Mouse (Mus musculus): ENCODE data around the gene Olfr750. TPM values are rescaled to one million over a fixed set of nuclear protein-coding genes. Genes with fewer than 3 reads are reported as not detected.

Olfr750 gene
- polyA plus RNA-seq, 1 experiment from 2014 or later: not detected

GRCm38 (mm10) chr14:51089674-51090076, 15.4 kb upstream of the Olfr750 start:
- no peaks in the 10 kb centered on the region for H3K9me3 ChIP-seq (replicated peaks; ENCODE audit: control insufficient read depth, low read length)
- H3K4me1 ChIP-seq (ENCODE audit: control insufficient read depth, insufficient read depth, low read length): peaks cover 13% of the 10 kb centered on the region; the same call in 1 of the 2 replicates
- H3K4me2 ChIP-seq (ENCODE audit: low read depth, low read length): peak overlapping the region; percentile 74
- WGBS: under 1% methylated on average over 15 of the region's 15 CpGs
- H3K36me3 ChIP-seq (ENCODE audit: control insufficient read depth, insufficient read depth, low read length): no peaks in the 10 kb centered on the region
- no peaks in the 10 kb centered on the region for H3K27me3 ChIP-seq (ENCODE audit: control insufficient read depth, insufficient read depth, low read length)
- H3K9ac ChIP-seq (ENCODE audit: low read length): peak overlapping the region; percentile 81
- peak overlapping the region; percentile 61 for H3K4me3 ChIP-seq (replicated peaks; ENCODE audit: low read length)
- ATAC-seq (ENCODE audit: insufficient read depth, low FRiP score): no peak
- peak overlapping the region; percentile 93 for H3K27ac ChIP-seq (ENCODE audit: low read length)

GRCm38 (mm10) chr14:51088970-51089673, 14.9 kb upstream of the Olfr750 start:
- H3K9me3 ChIP-seq (replicated peaks; ENCODE audit: control insufficient read depth, low read length): no peaks in the 10 kb centered on the region
- ATAC-seq (ENCODE audit: insufficient read depth, low FRiP score): peak; percentile 92
- no peaks in the 10 kb centered on the region for H3K36me3 ChIP-seq (ENCODE audit: control insufficient read depth, insufficient read depth, low read length)
- peak overlapping the region; percentile 93 for H3K27ac ChIP-seq (ENCODE audit: low read length)
- peak overlapping the region; percentile 81 for H3K9ac ChIP-seq (ENCODE audit: low read length)
- WGBS: under 1% methylated on average over 34 of the region's 34 CpGs
- H3K4me3 ChIP-seq (replicated peaks; ENCODE audit: low read length): peak overlapping the region; percentile 61
- H3K27me3 ChIP-seq (ENCODE audit: control insufficient read depth, insufficient read depth, low read length): no peaks in the 10 kb centered on the region
- H3K4me1 ChIP-seq (ENCODE audit: control insufficient read depth, insufficient read depth, low read length): peaks cover 13% of the 10 kb centered on the region; the same call in 1 of the 2 replicates
- peak overlapping the region; percentile 74 for H3K4me2 ChIP-seq (ENCODE audit: low read depth, low read length)

DNA sequence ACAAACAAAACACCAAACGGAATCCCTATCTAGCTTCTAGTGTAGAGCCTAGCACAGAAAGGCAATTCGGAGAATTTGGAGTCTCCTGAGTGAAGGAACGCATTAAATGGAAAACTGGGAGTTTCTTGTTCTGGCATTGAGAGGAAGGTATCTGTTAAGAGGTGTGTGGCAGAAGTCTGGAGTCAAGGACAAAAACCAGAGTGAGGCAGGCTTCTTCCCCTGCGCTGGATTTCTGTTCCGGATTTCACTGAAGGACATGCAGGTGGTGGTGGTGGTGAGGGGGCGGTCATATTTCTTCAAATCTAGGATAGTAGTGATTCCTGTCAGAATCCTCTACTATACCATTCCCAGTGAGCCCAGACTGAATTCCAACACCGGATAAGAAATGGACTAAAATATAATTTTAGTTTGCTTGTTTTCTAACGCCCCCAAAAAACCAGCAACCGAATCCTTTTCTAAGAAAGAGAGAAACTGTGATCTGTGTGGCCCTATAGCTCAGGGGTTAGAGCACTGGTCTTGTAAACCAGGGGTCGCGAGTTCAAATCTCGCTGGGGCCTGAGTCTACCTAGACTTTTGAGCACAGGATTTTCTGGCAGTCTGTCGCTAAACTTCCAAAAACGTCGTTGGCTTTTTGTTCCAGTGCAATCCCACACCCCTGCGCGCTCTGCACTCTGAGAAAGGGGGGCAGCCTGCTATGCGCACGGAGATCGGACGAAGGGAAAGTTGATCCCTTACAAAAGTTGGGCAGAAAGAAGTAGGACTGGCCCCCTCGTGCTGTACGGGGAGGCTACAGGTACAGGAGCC, 14.1 kb upstream of the Olfr750 start:
- Histone ChIP-seq H3K4me2 (ENCODE audit: low read depth, low read length) (peak overlapping the region; percentile 74), H3K27ac (ENCODE audit: low read length) (peak overlapping the region; percentile 93), H3K4me3 (replicated peaks; ENCODE audit: low read length) (peak overlapping the region; percentile 61), H3K9ac (ENCODE audit: low read length) (peak overlapping the region; percentile 69), H3K4me1 (ENCODE audit: control insufficient read depth, insufficient read depth, low read length) (peaks cover 13% of the 10 kb centered on the region; the same call in 1 of the 2 replicates), H3K9me3 (replicated peaks; ENCODE audit: control insufficient read depth, low read length) (no peaks in the 10 kb centered on the region), H3K36me3 (ENCODE audit: control insufficient read depth, insufficient read depth, low read length) (no peaks in the 10 kb centered on the region), H3K27me3 (ENCODE audit: control insufficient read depth, insufficient read depth, low read length) (no peaks in the 10 kb centered on the region)
- WGBS: 1% methylated on average over 23 of the region's 23 CpGs
- peak; percentile 22; the same call in 1 of the 2 replicates for ATAC-seq (ENCODE audit: insufficient read depth, low FRiP score)

DNA sequence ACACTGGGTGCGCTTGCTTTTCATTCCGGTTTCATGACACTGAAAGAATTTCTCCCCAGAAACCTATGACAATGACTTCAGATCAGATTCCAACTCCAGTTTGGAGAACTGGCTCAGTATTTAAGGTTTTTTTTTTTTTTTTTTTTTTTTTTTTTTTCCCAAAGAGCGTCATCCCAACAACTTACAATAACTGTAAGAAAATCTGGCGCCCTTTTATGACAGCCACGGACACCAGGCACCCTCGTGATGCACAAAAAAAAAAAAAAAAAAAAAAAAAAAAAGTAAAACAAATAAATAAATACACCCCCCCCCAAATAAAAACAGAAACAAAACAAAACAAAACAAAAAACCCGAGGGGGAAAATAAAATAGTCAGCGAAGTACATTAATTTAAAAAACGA, 13.5 kb upstream of the Olfr750 start:
- H3K36me3 ChIP-seq (ENCODE audit: control insufficient read depth, insufficient read depth, low read length): no peaks in the 10 kb centered on the region
- peaks cover 12% of the 10 kb centered on the region; the same call in 1 of the 2 replicates for H3K4me1 ChIP-seq (ENCODE audit: control insufficient read depth, insufficient read depth, low read length)
- peak overlapping the region; percentile 61 for H3K4me3 ChIP-seq (replicated peaks; ENCODE audit: low read length)
- no peaks in the 10 kb centered on the region for H3K27me3 ChIP-seq (ENCODE audit: control insufficient read depth, insufficient read depth, low read length)
- peak overlapping the region; percentile 69 for H3K9ac ChIP-seq (ENCODE audit: low read length)
- WGBS: 13% methylated on average over 9 of the region's 9 CpGs
- no peak overlapping the region for H3K27ac ChIP-seq (ENCODE audit: low read length)
- ATAC-seq (ENCODE audit: insufficient read depth, low FRiP score): no peak
- H3K4me2 ChIP-seq (ENCODE audit: low read depth, low read length): peak overlapping the region; percentile 74
- H3K9me3 ChIP-seq (replicated peaks; ENCODE audit: control insufficient read depth, low read length): no peaks in the 10 kb centered on the region

GRCm38 (mm10) chr14:51085911-51086310, 11.7 kb upstream of the Olfr750 start:
- WGBS: 73% methylated on average over 4 of the region's 4 CpGs
- no peak for ATAC-seq (ENCODE audit: insufficient read depth, low FRiP score)
- Histone ChIP-seq H3K9ac (ENCODE audit: low read length) (no peak overlapping the region), H3K36me3 (ENCODE audit: control insufficient read depth, insufficient read depth, low read length) (no peaks in the 10 kb centered on the region), H3K27me3 (ENCODE audit: control insufficient read depth, insufficient read depth, low read length) (no peaks in the 10 kb centered on the region; the same call in 1 of the 2 replicates), H3K4me1 (ENCODE audit: control insufficient read depth, insufficient read depth, low read length) (peaks cover 9% of the 10 kb centered on the region), H3K4me3 (replicated peaks; ENCODE audit: low read length) (no peak overlapping the region), H3K27ac (ENCODE audit: low read length) (no peak overlapping the region), H3K4me2 (ENCODE audit: low read depth, low read length) (no peak overlapping the region), H3K9me3 (replicated peaks; ENCODE audit: control insufficient read depth, low read length) (no peaks in the 10 kb centered on the region)

DNA sequence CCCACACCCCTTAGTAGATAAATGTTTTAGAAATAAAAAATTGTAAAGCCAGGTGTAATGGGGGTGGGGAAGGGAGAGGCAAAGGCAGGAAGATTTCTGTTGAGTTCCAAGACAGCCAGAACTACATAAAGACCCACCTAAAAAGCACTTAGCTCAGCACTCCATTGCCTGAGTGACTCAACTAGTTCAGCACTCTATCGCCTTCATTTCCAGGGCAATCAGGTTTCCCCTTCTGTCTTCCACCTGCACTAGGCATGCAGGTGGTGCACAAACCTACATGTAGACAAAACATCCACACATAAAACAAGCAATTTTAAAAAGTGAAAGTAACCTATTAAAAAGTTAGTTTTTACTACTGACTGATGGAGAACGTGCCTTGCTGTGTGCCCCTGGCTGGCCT, 10.9 kb upstream of the Olfr750 start:
- Histone ChIP-seq H3K27me3 (ENCODE audit: control insufficient read depth, insufficient read depth, low read length) (no peaks in the 10 kb centered on the region; the same call in 1 of the 2 replicates), H3K4me1 (ENCODE audit: control insufficient read depth, insufficient read depth, low read length) (peaks cover 9% of the 10 kb centered on the region), H3K9me3 (replicated peaks; ENCODE audit: control insufficient read depth, low read length) (no peaks in the 10 kb centered on the region), H3K36me3 (ENCODE audit: control insufficient read depth, insufficient read depth, low read length) (no peaks in the 10 kb centered on the region), H3K9ac (ENCODE audit: low read length) (no peak overlapping the region), H3K27ac (ENCODE audit: low read length) (no peak overlapping the region), H3K4me2 (ENCODE audit: low read depth, low read length) (no peak overlapping the region), H3K4me3 (replicated peaks; ENCODE audit: low read length) (no peak overlapping the region)
- ATAC-seq (ENCODE audit: insufficient read depth, low FRiP score): no peak
- 75% methylated on average over 2 of the region's 2 CpGs for WGBS

GRCm38 (mm10) chr14:51083805-51084204, 9.6 kb upstream of the Olfr750 start:
- Histone ChIP-seq H3K9ac (ENCODE audit: low read length) (0 out of 2 replicates have a peak overlapping the region, but pooled peaks have one; percentile 14), H3K27me3 (ENCODE audit: control insufficient read depth, insufficient read depth, low read length) (no peaks in the 10 kb centered on the region; the same call in 1 of the 2 replicates), H3K4me3 (replicated peaks; ENCODE audit: low read length) (peak overlapping the region; percentile 64), H3K36me3 (ENCODE audit: control insufficient read depth, insufficient read depth, low read length) (no peaks in the 10 kb centered on the region), H3K9me3 (replicated peaks; ENCODE audit: control insufficient read depth, low read length) (no peaks in the 10 kb centered on the region), H3K4me2 (ENCODE audit: low read depth, low read length) (peak overlapping the region; percentile 83), H3K27ac (ENCODE audit: low read length) (no peak overlapping the region), H3K4me1 (ENCODE audit: control insufficient read depth, insufficient read depth, low read length) (peaks cover 9% of the 10 kb centered on the region)
- no peak for ATAC-seq (ENCODE audit: insufficient read depth, low FRiP score)
- WGBS: 12% methylated on average over 7 of the region's 7 CpGs

GRCm38 (mm10) chr14:51082599-51083581, 8.7 kb upstream of the Olfr750 start:
- WGBS: 3% methylated on average over 40 of the region's 40 CpGs
- no peaks in the 10 kb centered on the region for H3K9me3 ChIP-seq (replicated peaks; ENCODE audit: control insufficient read depth, low read length)
- no peaks in the 10 kb centered on the region for H3K36me3 ChIP-seq (ENCODE audit: control insufficient read depth, insufficient read depth, low read length)
- peak overlapping the region; percentile 64 for H3K4me3 ChIP-seq (replicated peaks; ENCODE audit: low read length)
- H3K27me3 ChIP-seq (ENCODE audit: control insufficient read depth, insufficient read depth, low read length): no peaks in the 10 kb centered on the region; the same call in 1 of the 2 replicates
- H3K4me1 ChIP-seq (ENCODE audit: control insufficient read depth, insufficient read depth, low read length): peaks cover 9% of the 10 kb centered on the region
- H3K27ac ChIP-seq (ENCODE audit: low read length): no peak overlapping the region
- H3K4me2 ChIP-seq (ENCODE audit: low read depth, low read length): peak overlapping the region; percentile 83
- peak; percentile 50; the same call in 1 of the 2 replicates for ATAC-seq (ENCODE audit: insufficient read depth, low FRiP score)
- peak overlapping the region; percentile 76 for H3K9ac ChIP-seq (ENCODE audit: low read length)

Measured in stomach, embryonic 16.5 days (tissue).